Mouse (Mus musculus) heart, postnatal 36 days (tissue): Measurements from ENCODE around the gene Rflnb. TPM values are rescaled to one million over a fixed set of nuclear protein-coding genes. Genes with fewer than 3 reads are reported as not detected.

Experiments
- DNase-seq, 2 experiments: peaks; one replicate each; pipeline ENCODE4 v3.0.0; 2021 to 2022
- intact Hi-C: fragments of 180-260 bp; cut with DNase I; formaldehyde crosslinking; loops from one replicate; pipeline ENCODE4 v1.15.1; 2025
- total RNA-seq, 2 experiments: library from RNA; stranded (reverse); gene quantifications; 2 replicates each; pipeline ENCODE4 v1.2.3; 2021

Rflnb gene
- total RNA-seq: 10 to 100 TPM; 33.3 to 50.0 TPM

DNA sequence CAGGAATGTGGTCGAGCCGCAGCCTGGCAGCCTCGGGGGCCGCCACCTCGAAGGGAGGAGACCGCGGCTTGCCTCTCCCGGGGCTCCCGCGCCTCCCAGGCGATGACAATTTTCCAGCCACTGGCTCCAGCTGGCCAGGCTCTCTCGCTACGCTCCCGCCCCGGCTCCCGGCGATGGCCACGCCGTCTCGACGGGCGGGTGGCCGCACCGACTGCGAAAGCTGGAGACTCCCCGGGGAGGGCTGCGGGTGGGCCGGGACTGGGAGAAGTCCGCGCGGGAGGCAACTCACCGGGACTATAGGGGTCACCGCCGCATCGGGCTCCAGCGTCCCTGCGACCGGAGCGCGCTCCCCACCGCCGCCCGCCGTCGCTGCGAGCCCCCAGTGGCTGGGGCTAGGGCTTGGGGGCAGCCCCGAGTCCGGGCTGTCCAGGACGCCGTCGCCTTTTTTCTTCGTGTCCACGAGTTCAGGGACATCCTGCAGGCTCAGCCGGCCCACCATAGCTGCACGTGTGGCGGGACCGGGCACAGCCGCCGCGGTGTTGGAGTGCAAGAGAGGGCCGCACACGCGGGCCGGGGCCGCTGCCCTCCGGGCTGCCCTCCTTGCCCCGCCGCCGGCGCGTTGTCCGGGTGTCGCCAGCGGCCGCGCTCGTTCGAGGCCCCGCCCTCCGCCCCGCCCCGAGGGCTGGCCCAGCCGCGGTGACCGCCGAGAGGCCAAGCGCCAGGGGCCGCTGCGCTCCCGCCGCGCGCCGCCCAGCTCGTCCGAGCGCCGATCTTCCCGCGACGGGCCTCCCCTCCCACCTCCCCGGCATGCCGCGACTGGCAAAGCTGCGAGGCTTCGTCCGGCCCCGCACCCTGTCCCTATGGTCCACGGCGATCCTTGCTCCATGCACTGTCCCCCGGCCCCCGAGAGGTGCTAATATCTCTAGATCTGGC lies at the start of gene Rflnb:
Gene Rflnb, minus strand, starts transcription at position 644 of the 933 bp plus-strand sequence.
- intact Hi-C loops: loop anchor here (1.0 to 5.0 kb wide), 3 partner anchors 40 to 140 kb away; no protein-coding TSS in a partner anchor
- peak; percentile 93 to 94 for DNase-seq

DNA sequence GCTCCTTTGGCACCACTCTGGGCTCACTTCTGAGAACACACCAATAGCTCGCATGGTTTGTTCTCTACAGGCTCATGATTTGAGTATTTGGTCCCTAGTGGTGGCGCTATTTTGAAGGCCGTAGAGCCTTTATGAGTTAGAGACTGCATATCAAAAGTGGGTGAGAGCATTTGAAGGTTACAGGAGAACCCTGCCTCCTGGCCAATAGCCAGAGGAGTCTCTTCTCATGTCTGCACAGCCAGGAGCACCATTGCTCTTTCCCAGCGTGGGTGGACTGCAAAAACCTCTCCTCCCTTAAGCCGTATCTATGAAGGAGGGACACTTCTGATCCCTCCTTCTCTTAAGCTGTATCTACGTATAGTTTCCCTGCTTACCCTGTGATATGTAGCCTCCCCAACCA lies 49.8 kb upstream of the Rflnb start:
- intact Hi-C loops: no loop called here
- no peak for DNase-seq

DNA sequence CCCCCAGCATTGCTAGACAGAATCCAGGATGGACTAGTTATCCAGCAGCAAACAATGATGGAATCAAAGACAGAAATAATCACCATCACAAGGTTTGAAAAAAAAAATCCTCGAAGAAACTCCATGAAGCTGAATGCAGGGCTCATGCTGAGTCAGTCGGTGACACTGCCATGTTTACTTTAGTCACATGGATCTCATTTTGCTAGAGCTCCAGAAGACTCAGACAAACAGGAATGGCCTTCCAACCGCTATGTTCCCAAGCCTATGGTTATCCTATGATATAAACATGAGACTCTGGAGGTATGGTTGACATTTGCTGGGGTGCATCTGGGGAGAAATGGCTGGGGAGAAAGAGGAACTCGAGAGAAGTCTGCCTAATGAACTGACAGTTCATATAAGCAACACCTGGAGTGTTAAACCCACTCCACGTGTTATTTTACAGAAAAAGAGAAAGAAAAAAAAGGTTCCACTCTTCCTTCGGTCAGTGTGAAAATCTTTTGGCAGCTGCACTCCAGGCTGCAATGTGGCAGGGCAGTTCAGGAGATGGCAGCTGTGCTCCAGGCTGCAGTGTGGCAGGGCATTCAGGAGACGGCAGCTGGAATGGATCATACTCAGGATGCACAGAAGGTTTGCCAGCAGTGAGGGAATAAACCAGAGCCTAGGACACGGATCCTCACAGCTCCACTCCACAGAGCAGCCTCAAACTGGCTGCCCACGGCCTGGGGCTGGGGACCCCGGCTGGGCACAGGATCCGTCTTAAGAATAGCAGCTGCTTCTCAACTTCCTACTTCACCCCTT lies 46.9 kb upstream of the Rflnb start:
- DNase-seq: no peak
- intact Hi-C loops: no loop called here

DNA sequence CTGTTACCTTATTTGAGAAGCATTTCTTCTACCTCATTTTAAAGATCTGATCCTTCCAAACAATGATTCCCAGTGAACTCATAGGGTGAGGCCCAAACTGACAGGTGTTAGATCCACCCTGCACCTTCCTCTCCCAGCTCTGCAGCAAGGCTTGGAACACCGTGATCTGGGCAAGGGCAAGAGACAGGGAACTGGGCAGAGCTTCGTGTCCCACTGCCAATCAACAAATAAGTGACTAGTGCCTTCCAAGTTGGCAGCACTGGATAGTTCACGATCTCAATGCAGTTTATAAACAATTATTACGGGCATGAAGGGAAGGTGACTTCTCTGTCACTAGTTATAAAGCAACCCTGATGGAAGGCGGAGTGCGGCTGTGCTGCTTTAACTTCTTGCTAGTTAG lies 42.2 kb upstream of the Rflnb start:
- peak in 1 of 2 experiments; percentile 30 for DNase-seq
- intact Hi-C loops: loop anchor here (5.0 kb wide), 1 partner anchor 43 kb away; the partner anchor contains the start of gene Rflnb

DNA sequence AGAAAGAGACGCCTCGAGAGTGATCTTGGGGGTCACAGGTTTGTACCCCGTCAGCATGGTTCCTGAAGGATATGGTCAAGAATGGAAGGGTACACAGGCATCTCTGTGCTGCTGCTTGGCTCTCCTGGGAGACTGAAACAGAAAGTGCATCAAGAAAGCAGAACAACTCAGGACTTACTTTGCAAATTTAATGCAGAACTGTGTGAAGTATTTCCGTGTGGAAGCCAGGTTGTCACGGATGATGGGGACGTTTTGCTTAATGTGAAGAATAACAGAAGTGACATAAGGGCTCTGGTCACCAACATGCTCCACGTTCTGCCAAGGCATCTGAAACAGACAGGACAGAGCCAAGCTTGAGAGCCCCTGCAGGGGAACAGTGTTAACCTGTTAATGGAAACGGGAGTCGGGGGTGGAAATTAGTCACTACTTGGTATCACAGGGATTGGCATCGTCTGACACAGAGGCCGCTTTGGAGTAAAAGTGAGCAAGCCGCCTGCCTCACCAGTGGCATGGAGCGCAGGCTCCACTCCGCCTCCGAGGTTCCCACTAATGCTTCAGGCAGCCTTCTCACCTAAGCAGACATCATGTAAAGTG lies 39.1 kb upstream of the Rflnb start:
- DNase-seq: no peak
- intact Hi-C loops: loop anchor here (5.0 kb wide), 1 partner anchor 39 kb away; the partner anchor contains the start of gene Rflnb

DNA sequence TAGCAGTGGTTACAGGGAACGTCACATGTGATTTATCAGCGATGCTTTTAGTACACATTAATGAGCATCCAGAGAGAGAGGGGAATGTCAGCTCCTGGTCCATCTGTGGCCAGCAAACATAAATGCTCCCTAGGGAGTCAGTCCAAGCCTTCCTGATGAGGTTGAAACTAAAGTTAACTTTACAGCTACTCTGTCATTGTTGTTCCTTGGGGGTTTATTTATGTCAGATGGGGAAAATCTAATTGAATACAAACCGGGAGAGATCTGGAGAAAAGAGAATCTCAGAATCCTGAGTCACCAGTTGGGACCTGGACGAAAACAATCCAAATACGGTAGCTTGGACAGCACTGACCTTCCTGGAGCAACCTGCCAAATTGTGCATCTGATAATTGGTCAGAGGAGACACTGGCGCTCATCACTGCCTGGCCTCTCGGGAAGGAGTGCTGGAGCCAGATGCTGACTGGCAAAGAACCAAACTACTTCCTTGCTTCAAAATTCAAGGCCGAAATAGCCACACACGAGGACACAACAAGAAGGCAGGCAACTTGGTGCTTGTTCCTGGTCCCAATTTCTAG lies 38.0 kb upstream of the Rflnb start:
- intact Hi-C loops: loop anchor here (5.0 kb wide), 1 partner anchor 38 kb away; the partner anchor contains the start of gene Rflnb
- peak; percentile 34 to 51 for DNase-seq

DNA sequence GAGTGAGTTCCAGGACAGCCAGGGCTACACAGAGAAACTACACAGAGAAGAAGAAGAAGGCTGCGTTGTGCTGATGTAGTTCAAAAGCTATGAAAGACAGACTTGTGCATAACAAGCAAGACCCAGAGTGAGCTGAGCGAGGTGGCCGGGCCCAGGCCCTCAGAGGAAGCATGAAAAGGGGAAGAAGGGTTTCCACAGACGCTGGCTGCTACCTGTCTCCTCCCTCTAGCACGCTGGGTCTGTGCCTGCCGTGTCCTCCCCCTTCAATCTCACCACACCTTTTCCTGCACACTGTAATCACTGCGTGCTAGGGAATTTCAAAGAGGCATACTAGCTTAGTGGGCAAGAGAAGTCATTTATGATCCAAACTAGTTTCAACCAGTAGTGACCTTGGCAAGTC lies 36.8 kb upstream of the Rflnb start:
- intact Hi-C loops: no loop called here
- DNase-seq: no peak

DNA sequence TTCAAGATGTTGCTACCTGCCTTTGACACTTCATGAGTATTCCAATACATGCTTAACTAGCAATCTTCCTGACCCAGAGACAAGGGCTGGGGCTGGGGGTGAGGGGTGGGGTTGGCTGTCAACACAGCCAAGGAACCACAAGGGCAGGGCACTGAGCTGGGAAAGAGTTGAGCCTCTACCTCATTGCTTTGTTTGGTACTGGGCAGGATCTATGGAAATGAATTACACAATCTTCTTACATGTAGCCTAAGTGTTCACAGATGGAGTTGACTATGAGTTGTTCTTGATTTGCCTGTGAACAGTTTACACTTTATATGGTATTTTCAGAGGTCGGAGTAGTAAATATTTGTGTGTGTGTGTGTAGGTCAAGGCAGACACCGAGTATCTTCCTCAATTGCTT lies 33.3 kb upstream of the Rflnb start:
- intact Hi-C loops: no loop called here
- DNase-seq: no peak

DNA sequence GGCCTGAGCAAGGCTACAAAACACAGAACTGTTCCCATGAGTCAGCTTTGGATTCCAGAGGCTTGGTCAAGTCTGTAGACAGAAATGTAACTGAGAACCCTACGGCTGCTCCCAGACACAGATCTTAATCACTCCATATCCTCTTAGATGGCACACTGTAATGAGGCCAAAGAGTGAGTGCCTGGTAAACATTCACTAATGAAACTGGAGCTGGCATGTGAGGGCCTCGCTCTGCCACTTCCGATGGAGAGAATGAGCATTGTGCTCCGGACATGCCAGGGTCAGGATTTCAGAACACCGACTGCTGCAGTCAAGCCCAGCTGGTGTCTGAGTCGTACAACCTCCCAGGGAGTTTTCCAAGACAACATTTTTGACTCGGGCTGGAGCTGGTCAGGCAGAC lies 32.4 kb upstream of the Rflnb start:
- intact Hi-C loops: no loop called here
- DNase-seq: no peak

DNA sequence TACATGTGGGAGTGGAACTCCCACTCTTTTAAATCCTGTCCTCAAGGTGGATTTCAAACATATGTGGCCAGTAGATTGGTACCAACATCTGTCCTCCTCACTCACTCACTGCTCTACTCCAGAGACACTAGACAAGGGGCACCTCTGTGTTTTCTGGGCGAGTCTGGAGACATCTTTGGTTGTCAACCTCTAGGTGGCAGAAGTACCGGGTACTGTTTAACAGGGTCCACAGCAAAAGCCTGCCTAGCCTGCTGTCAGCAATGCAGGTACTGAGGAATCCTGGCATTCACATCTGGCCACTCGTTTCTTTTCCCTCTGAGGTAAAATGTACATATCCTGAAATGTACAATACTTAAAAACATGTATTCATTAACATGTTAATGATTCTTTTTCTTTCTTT lies 28.9 kb upstream of the Rflnb start:
- DNase-seq: no peak
- intact Hi-C loops: no loop called here

DNA sequence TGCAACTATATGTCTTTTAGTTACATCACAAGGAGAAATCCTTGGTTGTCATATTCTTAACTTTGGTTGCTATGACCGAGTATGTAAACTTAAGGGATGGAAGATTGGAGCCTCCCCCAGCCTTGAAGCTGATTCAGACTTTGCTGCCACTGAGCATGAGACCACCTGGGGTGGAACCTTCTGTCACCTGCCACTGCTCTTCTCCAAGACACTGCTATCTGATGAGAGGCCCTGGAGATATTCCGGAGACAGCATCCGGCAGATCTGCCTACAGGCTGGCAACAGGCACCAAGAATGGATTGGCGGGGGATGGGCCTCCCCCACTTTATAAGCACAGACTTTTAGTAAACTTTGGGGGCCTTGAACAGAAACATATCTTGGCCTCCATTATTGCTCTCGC lies 24.9 kb upstream of the Rflnb start:
- DNase-seq: no peak
- intact Hi-C loops: no loop called here

DNA sequence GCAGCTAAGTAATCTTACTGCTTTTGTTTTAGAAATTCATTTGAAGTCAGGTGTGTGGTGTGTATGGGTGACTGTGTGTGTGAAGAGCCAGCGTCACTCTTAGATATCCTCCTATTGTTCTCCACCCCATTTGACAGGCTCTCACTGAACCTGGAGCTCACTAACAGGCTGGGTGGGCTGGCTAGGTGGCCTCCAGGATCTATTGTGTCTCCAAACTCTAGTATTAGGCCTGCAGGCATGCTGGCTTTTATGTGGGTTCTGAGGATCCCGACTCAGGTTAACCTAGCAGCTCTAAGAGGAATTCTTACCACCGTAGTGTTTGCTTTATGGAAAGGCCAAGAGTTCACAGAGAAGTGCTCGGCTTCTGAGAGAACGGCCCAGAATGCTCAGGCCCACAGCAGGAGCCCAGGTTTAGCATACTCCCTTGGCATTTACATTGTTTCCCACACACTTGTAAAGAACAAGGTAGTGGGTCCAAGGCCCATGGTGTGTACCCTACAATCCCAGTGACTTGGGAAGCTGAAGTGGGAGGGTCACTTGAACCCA lies 23.5 kb upstream of the Rflnb start:
- intact Hi-C loops: no loop called here
- DNase-seq: no peak

DNA sequence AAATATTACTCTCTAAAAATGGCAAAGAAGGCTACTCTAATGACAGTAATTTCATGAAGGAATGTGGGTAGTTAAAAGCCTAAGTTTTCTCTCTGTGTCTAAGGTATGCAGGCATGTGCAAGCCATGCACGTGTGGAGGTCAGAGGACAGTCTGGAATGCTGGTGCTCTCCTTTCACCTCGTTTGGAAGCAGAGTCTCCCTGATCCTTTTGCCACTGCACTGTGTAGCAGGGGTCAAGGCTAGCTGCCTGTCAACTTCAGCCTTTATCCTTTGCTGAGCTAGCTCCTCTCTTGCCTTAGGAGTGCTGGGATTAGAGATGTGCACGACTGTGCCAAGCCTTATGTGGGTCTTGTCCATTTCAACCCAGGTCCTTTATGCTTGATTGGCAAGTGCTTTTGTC lies 22.9 kb upstream of the Rflnb start:
- intact Hi-C loops: no loop called here
- DNase-seq: no peak

DNA sequence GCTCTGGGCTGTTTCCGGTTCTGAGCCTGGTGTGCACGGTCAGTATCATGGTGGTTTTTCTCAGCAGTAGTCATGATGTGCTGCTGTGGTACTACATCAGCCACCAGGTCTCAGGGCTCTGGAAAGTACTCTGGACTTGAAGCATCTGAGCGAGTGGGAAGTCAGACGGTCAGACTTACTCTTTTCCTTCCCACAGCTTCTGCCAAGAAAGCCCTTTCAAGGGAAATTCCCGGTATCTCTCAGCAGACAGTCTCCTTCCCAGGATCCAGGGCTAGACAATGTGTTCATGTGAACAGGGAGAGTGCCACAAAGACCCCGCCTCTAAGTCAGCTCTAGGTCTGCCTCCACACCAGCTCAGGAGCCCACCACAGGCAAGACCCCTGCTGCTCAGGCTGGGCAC lies 17.8 kb upstream of the Rflnb start:
- intact Hi-C loops: no loop called here
- DNase-seq: no peak

DNA sequence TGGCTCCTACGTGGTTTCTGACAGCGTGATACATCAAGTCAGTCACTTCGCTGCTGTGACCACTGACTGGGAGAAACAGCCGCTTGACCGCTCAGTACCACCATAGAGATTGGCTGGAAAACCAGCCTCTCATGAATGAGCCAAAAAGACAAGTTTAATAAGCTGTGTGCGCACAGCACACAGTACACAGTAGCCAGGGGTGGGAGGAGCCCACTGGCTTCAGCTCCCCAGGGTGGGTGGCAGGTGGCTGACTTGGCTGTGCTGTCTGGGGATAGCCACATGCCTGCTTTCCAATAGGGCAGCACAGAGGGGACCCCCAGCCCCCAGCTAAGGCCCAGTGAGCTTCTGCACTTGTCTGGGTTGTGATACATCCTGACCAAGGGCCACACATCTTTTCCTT lies 16.9 kb upstream of the Rflnb start:
- intact Hi-C loops: loop anchor here (5.0 kb wide), 1 partner anchor 88 kb away; no protein-coding TSS in a partner anchor
- DNase-seq: no peak

DNA sequence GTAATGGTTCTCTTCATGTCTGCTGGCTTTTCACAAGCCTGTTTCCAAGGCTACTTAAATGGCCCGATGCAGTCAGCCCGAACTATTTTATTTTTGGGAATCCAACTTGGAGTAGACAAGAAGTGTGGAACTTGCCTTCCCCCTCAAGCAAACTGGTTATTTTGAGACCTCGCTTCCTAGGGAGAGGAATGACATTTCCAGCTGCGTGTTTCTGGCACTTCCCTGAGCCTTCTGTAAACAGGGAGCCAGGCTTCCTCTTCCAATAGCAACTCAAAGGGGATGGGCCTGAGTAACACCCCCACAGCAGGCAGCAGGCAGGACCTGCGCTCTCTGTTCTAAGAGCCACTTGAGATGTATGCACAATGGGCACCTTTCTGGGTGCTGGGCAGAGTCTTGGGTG lies 15.3 kb upstream of the Rflnb start:
- intact Hi-C loops: loop anchor here (1.0 to 5.0 kb wide), 3 partner anchors 38 to 89 kb away; no protein-coding TSS in a partner anchor
- DNase-seq: peak; percentile 51 to 62

DNA sequence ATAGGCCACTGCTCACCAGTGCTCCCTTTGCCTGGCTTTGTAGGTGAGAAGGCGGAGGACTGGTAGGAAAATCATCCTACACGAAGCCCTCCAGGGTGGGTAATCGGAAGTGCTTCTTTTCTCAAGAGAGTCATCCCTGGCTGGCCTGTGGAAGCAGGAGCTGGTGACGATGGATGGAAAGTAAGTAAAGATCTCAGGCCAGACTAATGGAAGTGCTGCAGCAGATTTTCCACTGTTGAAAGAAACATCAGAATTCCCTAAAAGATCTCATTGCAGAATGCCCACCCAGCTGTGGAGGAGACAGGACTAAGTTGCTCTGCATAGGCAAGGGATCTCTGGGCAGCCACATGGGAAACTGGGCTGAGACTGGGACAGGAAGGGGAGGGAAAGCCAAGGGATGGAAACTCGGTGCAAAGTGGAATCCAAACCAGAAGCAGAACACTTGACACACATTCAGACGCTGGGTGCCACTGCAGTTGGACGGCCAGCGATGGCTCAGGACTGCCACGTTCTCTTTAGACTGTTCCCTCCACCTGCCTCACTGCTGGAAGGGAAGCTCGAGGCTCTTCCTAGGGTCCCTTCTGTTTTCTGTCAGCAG lies 14.6 kb upstream of the Rflnb start:
- intact Hi-C loops: loop anchor here (1.0 to 5.0 kb wide), 3 partner anchors 39 to 90 kb away; no protein-coding TSS in a partner anchor
- peak; percentile 37 to 56 for DNase-seq

DNA sequence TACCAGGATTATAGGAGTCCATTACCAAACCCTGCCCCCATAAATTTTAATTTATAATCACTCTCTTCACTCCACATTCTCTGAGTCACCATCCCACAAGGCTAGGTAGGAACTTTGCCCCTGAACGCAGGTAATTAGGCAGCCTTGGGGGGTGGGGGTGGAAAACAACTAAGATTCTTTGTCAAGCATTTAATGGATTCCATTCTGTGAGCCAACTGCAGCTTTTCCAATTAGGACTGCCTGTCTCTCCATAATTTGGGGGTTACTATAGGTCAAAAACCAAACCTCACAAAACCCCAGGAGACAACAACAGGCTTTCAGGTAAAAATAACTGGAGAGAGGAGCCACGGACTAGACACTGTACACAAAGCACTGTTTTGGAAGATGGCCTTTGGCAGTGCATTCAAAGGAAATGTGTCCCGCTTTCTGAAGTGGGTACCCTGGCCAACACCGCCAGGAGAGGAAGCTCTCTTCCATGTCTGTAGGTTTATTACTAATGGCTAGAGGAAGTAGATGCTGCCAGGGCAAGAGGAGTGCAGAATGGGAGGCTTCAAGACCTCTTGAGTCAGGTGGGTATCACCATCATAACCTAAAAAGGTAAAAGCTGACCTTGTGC lies 13.3 kb upstream of the Rflnb start:
- intact Hi-C loops: loop anchor here (5.0 kb wide), 1 partner anchor 91 kb away; no protein-coding TSS in a partner anchor
- DNase-seq: no peak

DNA sequence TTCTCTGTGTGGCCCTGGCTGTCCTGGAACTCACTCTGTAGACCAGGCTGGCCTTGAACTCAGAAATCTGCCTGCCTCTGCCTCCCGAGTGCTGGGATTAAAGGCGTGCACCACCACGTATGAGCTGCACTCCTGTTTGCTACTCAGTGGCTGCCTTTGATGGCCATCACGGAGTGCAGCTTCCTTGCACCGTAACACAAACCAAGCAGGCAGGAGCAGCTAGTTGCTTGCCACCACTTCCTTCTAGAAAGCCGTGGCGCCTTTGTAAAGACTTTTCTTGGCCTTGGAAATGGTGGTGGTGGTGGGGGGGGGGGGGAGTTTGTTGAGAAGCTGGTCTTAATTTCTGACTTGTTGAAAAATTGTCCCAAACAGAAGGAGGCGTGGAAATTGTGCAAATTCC lies 12.5 kb upstream of the Rflnb start:
- DNase-seq: no peak
- intact Hi-C loops: loop anchor here (5.0 kb wide), 1 partner anchor 92 kb away; no protein-coding TSS in a partner anchor
